Mouse (Mus musculus) brain, embryonic 14.5 days (tissue): ENCODE measurements around the gene Tysnd1.

Experiments
- CTCF ChIP-seq: fragments of 200-500 bp; IDR thresholded peaks from 2 replicates; pipeline ENCODE4 v1.5.1; 2012; ENCODE audit warnings: inconsistent platforms, mild to moderate bottlenecking, moderate library complexity, borderline replicate concordance; ENCODE audit not compliant: insufficient read depth, insufficient read length; ENCODE audit errors: extremely low read depth
- POLR2A ChIP-seq: fragments of 200-500 bp; IDR thresholded peaks from 2 replicates; pipeline ENCODE4 v1.6.1; 2012; ENCODE audit warnings: mild to moderate bottlenecking, inconsistent platforms, borderline replicate concordance; ENCODE audit not compliant: poor library complexity, insufficient read depth, insufficient read length, severe bottlenecking; ENCODE audit errors: extremely low read depth

DNA sequence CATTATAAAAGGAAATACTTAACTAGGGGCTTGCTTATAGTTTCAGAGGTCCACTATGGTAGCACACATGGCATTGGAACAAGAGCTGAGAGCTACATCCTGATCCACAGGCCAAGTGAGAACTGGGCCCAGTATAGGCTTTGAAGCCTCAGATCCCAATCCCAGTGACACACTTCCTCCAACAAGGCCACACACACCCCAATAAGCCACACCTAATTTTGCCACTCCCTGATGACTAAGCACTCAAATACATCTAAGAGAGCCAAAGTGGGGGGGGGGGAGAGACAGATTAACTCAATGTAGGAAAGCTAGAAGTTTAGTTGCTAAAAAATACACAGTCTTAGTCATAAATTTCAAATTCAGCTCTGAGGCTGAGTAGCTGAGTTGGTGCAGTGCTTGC is 25.4 kb upstream of the Tysnd1 start:
- no peak for TF ChIP-seq CTCF
- TF ChIP-seq POLR2A: no peak
